Mouse (Mus musculus): ENCODE measurements at regions not wholly inside any gene's neighbourhood (a gene's known extent, or its start where the extent isn't known, plus 50 kb on each side); places are given as distances from the start of the nearest gene placed in this dataset.

DNA sequence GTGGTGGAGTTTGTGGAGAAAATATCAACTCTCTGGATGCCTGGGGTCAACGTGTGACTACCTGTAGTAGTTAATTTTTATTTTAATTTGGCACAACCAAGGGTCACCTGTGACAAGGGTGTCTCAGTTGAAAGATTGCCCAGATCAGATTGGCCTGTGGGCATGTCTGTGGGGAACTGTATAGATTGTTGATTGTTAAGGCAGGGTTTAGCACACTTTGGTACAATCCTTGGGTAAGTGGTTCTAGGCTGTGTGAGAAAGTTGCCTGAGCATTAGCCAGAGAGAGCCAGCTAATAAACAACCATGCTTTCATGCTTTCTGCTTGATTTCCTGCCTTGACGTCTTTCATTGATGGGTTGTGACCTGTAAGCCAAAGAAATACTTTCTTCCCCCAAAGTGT is 229.3 kb downstream of the Tex36 start:
- Histone ChIP-seq H3K27ac (ENCODE audit: low read depth, low read length) (no peak overlapping the region), H3K4me1 (ENCODE audit: control insufficient read depth, insufficient read depth, low read length) (no peaks in the 10 kb centered on the region), H3K9ac (ENCODE audit: low read depth, low read length) (no peak overlapping the region), H3K36me3 (ENCODE audit: control insufficient read depth, insufficient read depth, low read length) (no peaks in the 10 kb centered on the region), H3K4me2 (replicated peaks; ENCODE audit: low read depth, low read length) (no peak overlapping the region), H3K27me3 (ENCODE audit: control insufficient read depth, insufficient read depth, low read length) (no peaks in the 10 kb centered on the region), H3K9me3 (ENCODE audit: control insufficient read depth, low read length) (no peaks in the 10 kb centered on the region), H3K4me3 (ENCODE audit: low read length) (no peak overlapping the region)
- peak; percentile 43; the same call in 1 of the 2 replicates for ATAC-seq (ENCODE audit: low FRiP score, low TSS enrichment)
- 42% methylated on average over 2 of the region's 2 CpGs for WGBS

DNA sequence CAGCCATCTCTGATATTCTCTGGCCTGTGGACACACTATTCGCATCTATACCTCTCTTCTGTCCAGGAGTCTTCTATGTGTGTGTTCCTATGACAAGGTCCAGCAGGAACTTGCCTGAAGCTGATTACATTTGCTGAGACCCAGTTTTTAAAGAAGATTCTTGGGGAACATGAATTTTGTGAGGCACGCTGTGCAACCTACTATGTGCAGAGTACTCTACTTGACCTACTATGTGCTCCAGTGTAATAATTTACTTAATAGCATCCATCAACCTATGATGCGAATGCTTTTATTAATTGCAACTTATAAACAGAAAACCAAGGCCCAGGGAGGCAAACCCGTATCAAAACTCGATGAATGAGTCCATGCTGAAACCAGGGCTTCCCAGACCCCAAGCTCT is 231.4 kb downstream of the Tex36 start:
- WGBS, result 94% methylated on average over 5 of the region's 5 CpGs
- ATAC-seq (ENCODE audit: low FRiP score, low TSS enrichment), result no peak
- H3K36me3 ChIP-seq (ENCODE audit: control insufficient read depth, insufficient read depth, low read length), result no peaks in the 10 kb centered on the region
- H3K4me2 ChIP-seq (replicated peaks; ENCODE audit: low read depth, low read length), result no peak overlapping the region
- no peaks in the 10 kb centered on the region for H3K9me3 ChIP-seq (ENCODE audit: control insufficient read depth, low read length)
- no peak overlapping the region for H3K9ac ChIP-seq (ENCODE audit: low read depth, low read length)
- no peaks in the 10 kb centered on the region for H3K27me3 ChIP-seq (ENCODE audit: control insufficient read depth, insufficient read depth, low read length)
- no peak overlapping the region for H3K4me3 ChIP-seq (ENCODE audit: low read length)
- H3K4me1 ChIP-seq (ENCODE audit: control insufficient read depth, insufficient read depth, low read length), result no peaks in the 10 kb centered on the region
- no peak overlapping the region for H3K27ac ChIP-seq (ENCODE audit: low read depth, low read length)

DNA sequence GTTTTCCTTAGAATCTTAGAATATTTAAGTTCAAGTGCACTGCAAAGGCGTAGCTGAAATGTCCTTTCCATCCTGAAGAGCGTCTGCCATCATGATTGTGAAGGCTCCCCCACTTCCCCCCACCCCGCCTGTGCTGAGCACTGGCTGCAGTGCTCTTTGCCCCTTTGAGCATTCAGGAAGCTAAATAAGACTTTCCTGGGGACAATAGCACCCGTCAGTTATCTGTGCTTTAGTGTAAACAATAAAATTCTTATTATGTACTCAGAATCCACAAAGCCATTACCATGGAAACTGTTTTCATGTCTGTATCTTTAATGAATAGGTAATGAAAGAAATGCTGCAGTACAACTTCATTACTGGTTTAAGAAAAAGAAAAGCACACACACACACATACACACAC is 237.4 kb downstream of the Tex36 start:
- Histone ChIP-seq H3K4me3 (ENCODE audit: low read length) (no peak overlapping the region), H3K4me1 (ENCODE audit: control insufficient read depth, insufficient read depth, low read length) (no peaks in the 10 kb centered on the region), H3K4me2 (replicated peaks; ENCODE audit: low read depth, low read length) (no peak overlapping the region), H3K27ac (ENCODE audit: low read depth, low read length) (no peak overlapping the region), H3K27me3 (ENCODE audit: control insufficient read depth, insufficient read depth, low read length) (no peaks in the 10 kb centered on the region), H3K9me3 (ENCODE audit: control insufficient read depth, low read length) (no peaks in the 10 kb centered on the region), H3K9ac (ENCODE audit: low read depth, low read length) (no peak overlapping the region), H3K36me3 (ENCODE audit: control insufficient read depth, insufficient read depth, low read length) (no peaks in the 10 kb centered on the region)
- no peak for ATAC-seq (ENCODE audit: low FRiP score, low TSS enrichment)
- WGBS, result 51% methylated on average over 4 of the region's 4 CpGs

GRCm38 (mm10) chr7:133328717-133329116 is 204.6 kb upstream of the Ctbp2 start:
- 51% methylated on average over 3 of the region's 3 CpGs for WGBS
- no peak overlapping the region for H3K4me3 ChIP-seq (ENCODE audit: low read length)
- ATAC-seq (ENCODE audit: low FRiP score, low TSS enrichment), result no peak
- no peak overlapping the region for H3K9ac ChIP-seq (ENCODE audit: low read depth, low read length)
- H3K27me3 ChIP-seq (ENCODE audit: control insufficient read depth, insufficient read depth, low read length), result no peaks in the 10 kb centered on the region
- no peaks in the 10 kb centered on the region for H3K4me1 ChIP-seq (ENCODE audit: control insufficient read depth, insufficient read depth, low read length)
- no peak overlapping the region for H3K27ac ChIP-seq (ENCODE audit: low read depth, low read length)
- H3K4me2 ChIP-seq (replicated peaks; ENCODE audit: low read depth, low read length), result no peak overlapping the region
- no peaks in the 10 kb centered on the region for H3K36me3 ChIP-seq (ENCODE audit: control insufficient read depth, insufficient read depth, low read length)
- H3K9me3 ChIP-seq (ENCODE audit: control insufficient read depth, low read length), result no peaks in the 10 kb centered on the region

DNA sequence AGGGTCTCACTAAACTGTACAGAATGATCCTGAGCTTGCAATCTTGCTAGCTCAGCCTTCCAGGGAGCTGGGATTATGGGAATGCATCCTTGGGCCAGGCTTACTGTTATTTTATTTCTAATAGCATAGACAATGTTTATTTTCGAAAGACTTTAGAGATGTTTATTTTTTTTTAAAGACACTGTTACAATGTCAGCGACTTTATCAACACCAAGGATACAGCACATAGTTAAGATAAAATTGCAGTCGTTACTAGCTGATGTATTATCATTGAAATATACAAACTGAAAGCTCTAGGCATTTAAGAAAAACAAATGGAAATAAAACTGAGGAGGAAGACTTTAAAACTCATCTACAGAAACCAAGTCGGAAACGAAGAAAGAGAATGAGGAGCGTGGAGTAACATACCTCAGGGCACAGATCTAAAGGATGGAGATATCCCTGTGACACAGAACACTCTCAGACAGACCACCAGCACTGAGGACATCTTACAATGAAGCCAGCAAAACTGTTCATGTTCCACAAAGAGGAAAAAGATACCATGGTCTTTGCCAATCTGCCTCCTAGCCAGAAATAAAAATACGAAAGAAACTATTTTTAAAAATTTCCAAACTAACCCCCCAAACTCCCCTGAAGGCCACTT is 201.5 kb upstream of the Ctbp2 start:
- Histone ChIP-seq H3K27me3 (ENCODE audit: control insufficient read depth, insufficient read depth, low read length) (no peaks in the 10 kb centered on the region), H3K27ac (ENCODE audit: low read depth, low read length) (no peak overlapping the region), H3K9ac (ENCODE audit: low read depth, low read length) (no peak overlapping the region), H3K4me3 (ENCODE audit: low read length) (no peak overlapping the region), H3K4me1 (ENCODE audit: control insufficient read depth, insufficient read depth, low read length) (no peaks in the 10 kb centered on the region), H3K9me3 (ENCODE audit: control insufficient read depth, low read length) (no peaks in the 10 kb centered on the region; the same call in 1 of the 2 replicates), H3K36me3 (ENCODE audit: control insufficient read depth, insufficient read depth, low read length) (no peaks in the 10 kb centered on the region), H3K4me2 (replicated peaks; ENCODE audit: low read depth, low read length) (no peak overlapping the region)
- 66% methylated on average over 7 of the region's 7 CpGs for WGBS
- no peak for ATAC-seq (ENCODE audit: low FRiP score, low TSS enrichment)

- Histone ChIP-seq H3K4me2 (replicated peaks; ENCODE audit: low read depth, low read length) (no peak overlapping the region), H3K9me3 (ENCODE audit: control insufficient read depth, low read length) (no peaks in the 10 kb centered on the region; the same call in 1 of the 2 replicates), H3K36me3 (ENCODE audit: control insufficient read depth, insufficient read depth, low read length) (no peaks in the 10 kb centered on the region), H3K27ac (ENCODE audit: low read depth, low read length) (no peak overlapping the region), H3K4me3 (ENCODE audit: low read length) (no peak overlapping the region), H3K9ac (ENCODE audit: low read depth, low read length) (no peak overlapping the region), H3K4me1 (ENCODE audit: control insufficient read depth, insufficient read depth, low read length) (no peaks in the 10 kb centered on the region), H3K27me3 (ENCODE audit: control insufficient read depth, insufficient read depth, low read length) (no peaks in the 10 kb centered on the region)
- 76% methylated on average over 3 of the region's 3 CpGs for WGBS
- ATAC-seq (ENCODE audit: low FRiP score, low TSS enrichment), result no peak
Measured at GRCm38 (mm10) chr7:133323955-133324354, 199.8 kb upstream of the Ctbp2 start.

GRCm38 (mm10) chr7:133317511-133317910 is 193.4 kb upstream of the Ctbp2 start:
- Histone ChIP-seq H3K4me3 (ENCODE audit: low read length) (no peak overlapping the region), H3K9ac (ENCODE audit: low read depth, low read length) (no peak overlapping the region), H3K4me2 (replicated peaks; ENCODE audit: low read depth, low read length) (no peak overlapping the region), H3K9me3 (ENCODE audit: control insufficient read depth, low read length) (peaks cover 4% of the 10 kb centered on the region), H3K27ac (ENCODE audit: low read depth, low read length) (no peak overlapping the region), H3K36me3 (ENCODE audit: control insufficient read depth, insufficient read depth, low read length) (no peaks in the 10 kb centered on the region), H3K27me3 (ENCODE audit: control insufficient read depth, insufficient read depth, low read length) (no peaks in the 10 kb centered on the region), H3K4me1 (ENCODE audit: control insufficient read depth, insufficient read depth, low read length) (peaks cover 9% of the 10 kb centered on the region; the same call in 1 of the 2 replicates)
- peak; percentile 65; the same call in 1 of the 2 replicates for ATAC-seq (ENCODE audit: low FRiP score, low TSS enrichment)

DNA sequence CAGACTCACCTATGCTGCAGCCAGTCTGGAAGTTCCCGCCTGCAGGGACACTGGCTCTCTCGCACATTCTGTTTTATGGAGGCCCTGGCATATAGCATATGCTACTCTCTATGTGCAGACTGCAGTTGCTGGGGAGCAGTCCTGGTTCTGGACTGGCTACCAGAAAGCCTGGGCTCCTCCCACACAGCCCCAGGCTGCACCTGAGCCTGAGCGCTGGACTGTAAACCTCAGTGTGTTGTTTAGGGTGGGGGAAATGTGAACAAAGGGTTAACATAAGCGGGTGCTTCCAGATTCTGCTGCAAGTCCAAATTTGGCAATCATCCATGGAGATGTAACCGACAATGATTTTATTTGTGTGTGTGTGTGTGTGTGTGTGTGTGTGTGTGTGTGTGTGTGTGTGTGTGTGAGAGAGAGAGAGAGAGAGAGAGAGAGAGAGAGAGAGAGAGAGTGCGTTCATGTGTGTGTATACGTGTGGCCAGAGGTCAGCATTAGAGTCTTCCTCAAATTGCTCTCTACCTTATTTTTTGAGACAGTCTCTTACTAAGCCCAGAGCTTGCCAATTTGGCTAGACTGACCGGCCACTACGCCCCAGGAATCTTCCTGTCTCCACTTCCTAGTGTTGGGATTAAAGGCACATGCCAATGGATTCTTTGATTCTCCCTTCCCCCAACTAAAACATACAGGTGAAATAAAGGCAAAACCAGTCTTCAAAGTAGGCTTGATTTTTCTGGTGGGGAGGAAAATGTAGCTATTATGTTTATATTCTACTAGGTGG is 192.7 kb upstream of the Ctbp2 start:
- Histone ChIP-seq H3K36me3 (ENCODE audit: control insufficient read depth, insufficient read depth, low read length) (no peaks in the 10 kb centered on the region), H3K4me3 (ENCODE audit: low read length) (no peak overlapping the region), H3K4me2 (replicated peaks; ENCODE audit: low read depth, low read length) (no peak overlapping the region), H3K4me1 (ENCODE audit: control insufficient read depth, insufficient read depth, low read length) (peaks cover 9% of the 10 kb centered on the region; the same call in 1 of the 2 replicates), H3K27ac (ENCODE audit: low read depth, low read length) (no peak overlapping the region; the same call in 1 of the 2 replicates), H3K27me3 (ENCODE audit: control insufficient read depth, insufficient read depth, low read length) (no peaks in the 10 kb centered on the region), H3K9ac (ENCODE audit: low read depth, low read length) (no peak overlapping the region), H3K9me3 (ENCODE audit: control insufficient read depth, low read length) (peaks cover 4% of the 10 kb centered on the region; the same call in 1 of the 2 replicates)
- 38% methylated on average over 9 of the region's 9 CpGs for WGBS
- ATAC-seq (ENCODE audit: low FRiP score, low TSS enrichment), result peak; percentile 67; the same call in 1 of the 2 replicates
